Mouse (Mus musculus): ENCODE measurements around the gene Gm49373. TPM values are rescaled to one million over a fixed set of nuclear protein-coding genes. Genes with fewer than 3 reads are reported as not detected.
A peak's percentile ranks its signal among the peaks of the same experiment; 100 is the strongest.
"Not testable (repeated sequence)": the region's sequence is repeated elsewhere in the genome, so short reads cannot be mapped to it uniquely, and the experiment has no call there.

Gene Gm49373
- polyA plus RNA-seq, 1 experiment from 2014 or later = 0.64 TPM

- H3K27ac ChIP-seq (ENCODE audit: low read depth, low read length) = no peak overlapping the region
- no peak overlapping the region for H3K9ac ChIP-seq (ENCODE audit: low read depth, low read length)
- no peaks in the 10 kb centered on the region for H3K4me1 ChIP-seq (ENCODE audit: control insufficient read depth, insufficient read depth, low read length)
- no peaks in the 10 kb centered on the region for H3K9me3 ChIP-seq (ENCODE audit: control insufficient read depth, low read length)
- H3K4me2 ChIP-seq (replicated peaks; ENCODE audit: low read depth, low read length) = no peak overlapping the region
- H3K27me3 ChIP-seq (ENCODE audit: control insufficient read depth, insufficient read depth, low read length) = no peaks in the 10 kb centered on the region
- H3K4me3 ChIP-seq (ENCODE audit: low read length) = no peak overlapping the region
- ATAC-seq (ENCODE audit: low FRiP score, low TSS enrichment) = no peak
- 81% methylated on average over 3 of the region's 3 CpGs for WGBS
- no peaks in the 10 kb centered on the region for H3K36me3 ChIP-seq (ENCODE audit: control insufficient read depth, insufficient read depth, low read length)
Observed at GRCm38 (mm10) chr9:21045235-21045634, 27.7 kb downstream of the Gm49373 start.

DNA sequence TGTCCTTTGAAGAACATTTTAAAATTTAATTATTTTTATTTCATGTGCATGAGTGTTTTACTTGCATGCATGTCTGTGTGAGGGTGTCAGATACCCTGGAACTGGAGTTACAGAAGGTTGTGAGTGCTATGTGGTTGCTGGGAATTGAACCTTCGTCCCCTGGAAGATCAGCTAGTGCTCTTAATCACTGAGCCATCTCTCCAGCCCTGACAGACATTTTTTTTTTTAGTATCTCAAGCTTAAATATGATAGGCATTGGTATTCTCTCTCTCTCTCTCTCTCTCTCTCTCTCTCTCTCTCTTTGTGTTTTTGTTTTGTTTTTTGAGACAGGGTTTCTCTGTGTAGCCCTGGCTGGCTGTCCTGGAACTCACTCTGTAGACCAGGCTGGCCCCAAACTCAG lies 28.1 kb downstream of the Gm49373 start:
- not testable (repeated sequence) for H3K27me3 ChIP-seq (ENCODE audit: control insufficient read depth, insufficient read depth, low read length); H3K4me2 ChIP-seq (replicated peaks; ENCODE audit: low read depth, low read length); H3K9ac ChIP-seq (ENCODE audit: low read depth, low read length); H3K9me3 ChIP-seq (ENCODE audit: control insufficient read depth, low read length); H3K4me3 ChIP-seq (ENCODE audit: low read length); H3K36me3 ChIP-seq (ENCODE audit: control insufficient read depth, insufficient read depth, low read length); H3K27ac ChIP-seq (ENCODE audit: low read depth, low read length); H3K4me1 ChIP-seq (ENCODE audit: control insufficient read depth, insufficient read depth, low read length); ATAC-seq (ENCODE audit: low FRiP score, low TSS enrichment)
- WGBS = 83% methylated on average over 1 of the region's 1 CpGs

DNA sequence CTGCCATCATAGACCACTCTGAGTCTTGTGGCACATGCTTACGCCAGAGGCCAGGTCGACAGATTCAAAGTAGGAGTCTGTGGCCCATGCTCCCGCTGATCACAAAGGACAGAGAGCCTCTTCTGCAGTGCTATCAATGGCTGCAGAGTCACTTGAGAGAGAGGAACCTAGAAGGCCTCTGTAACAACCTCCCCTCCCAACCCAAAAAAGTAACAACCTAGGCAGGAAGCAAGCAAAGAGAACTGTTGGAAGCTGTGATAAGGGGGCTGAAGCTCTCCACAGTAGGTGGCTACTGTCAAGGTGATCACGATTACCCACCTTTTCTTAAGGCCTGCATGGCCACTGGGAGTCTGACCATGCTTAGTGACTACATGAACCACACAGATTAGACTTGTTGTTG lies 29.3 kb downstream of the Gm49373 start:
- Histone ChIP-seq H3K9ac (ENCODE audit: low read depth, low read length) (no peak overlapping the region), H3K4me1 (ENCODE audit: control insufficient read depth, insufficient read depth, low read length) (no peaks in the 10 kb centered on the region), H3K9me3 (ENCODE audit: control insufficient read depth, low read length) (no peaks in the 10 kb centered on the region), H3K27me3 (ENCODE audit: control insufficient read depth, insufficient read depth, low read length) (peaks cover 6% of the 10 kb centered on the region; the same call in 1 of the 2 replicates), H3K4me2 (replicated peaks; ENCODE audit: low read depth, low read length) (no peak overlapping the region), H3K27ac (ENCODE audit: low read depth, low read length) (no peak overlapping the region), H3K4me3 (ENCODE audit: low read length) (no peak overlapping the region), H3K36me3 (ENCODE audit: control insufficient read depth, insufficient read depth, low read length) (no peaks in the 10 kb centered on the region)
- 80% methylated on average over 4 of the region's 4 CpGs for WGBS
- no peak for ATAC-seq (ENCODE audit: low FRiP score, low TSS enrichment)

GRCm38 (mm10) chr9:21041308-21041707 lies 31.6 kb downstream of the Gm49373 start:
- no peak overlapping the region for H3K27ac ChIP-seq (ENCODE audit: low read depth, low read length)
- H3K4me3 ChIP-seq (ENCODE audit: low read length) = no peak overlapping the region
- 35% methylated on average over 4 of the region's 4 CpGs for WGBS
- peaks cover 10% of the 10 kb centered on the region for H3K4me1 ChIP-seq (ENCODE audit: control insufficient read depth, insufficient read depth, low read length)
- peaks cover 28% of the 10 kb centered on the region for H3K27me3 ChIP-seq (ENCODE audit: control insufficient read depth, insufficient read depth, low read length)
- H3K4me2 ChIP-seq (replicated peaks; ENCODE audit: low read depth, low read length) = no peak overlapping the region
- no peak overlapping the region for H3K9ac ChIP-seq (ENCODE audit: low read depth, low read length)
- H3K9me3 ChIP-seq (ENCODE audit: control insufficient read depth, low read length) = no peaks in the 10 kb centered on the region
- no peaks in the 10 kb centered on the region for H3K36me3 ChIP-seq (ENCODE audit: control insufficient read depth, insufficient read depth, low read length)
- ATAC-seq (ENCODE audit: low FRiP score, low TSS enrichment) = no peak

DNA sequence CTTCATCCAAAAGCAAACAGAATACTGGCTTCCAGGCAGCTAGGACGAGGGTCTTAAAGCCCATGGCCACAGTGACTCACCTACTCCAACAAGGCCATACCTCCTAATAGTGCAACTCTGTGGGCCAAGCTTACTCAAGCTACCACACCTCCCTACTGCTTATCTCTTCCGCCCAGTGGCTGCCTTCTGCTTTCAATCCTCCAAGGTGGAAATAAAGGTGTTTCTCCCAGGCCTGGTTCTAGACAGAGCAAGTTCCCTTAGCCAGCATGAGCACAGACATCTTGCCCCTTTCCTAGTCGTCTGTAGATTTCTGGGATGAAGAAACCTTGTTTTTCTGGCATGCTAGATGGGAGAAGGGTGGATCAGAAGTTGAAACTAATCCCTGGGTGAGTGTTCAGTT lies 33.1 kb downstream of the Gm49373 start:
- H3K27me3 ChIP-seq (ENCODE audit: control insufficient read depth, insufficient read depth, low read length) = peaks cover 44% of the 10 kb centered on the region
- H3K9me3 ChIP-seq (ENCODE audit: control insufficient read depth, low read length) = no peaks in the 10 kb centered on the region
- H3K4me1 ChIP-seq (ENCODE audit: control insufficient read depth, insufficient read depth, low read length) = peaks cover 16% of the 10 kb centered on the region
- no peak overlapping the region for H3K27ac ChIP-seq (ENCODE audit: low read depth, low read length)
- 75% methylated on average over 3 of the region's 3 CpGs for WGBS
- H3K9ac ChIP-seq (ENCODE audit: low read depth, low read length) = no peak overlapping the region
- H3K4me2 ChIP-seq (replicated peaks; ENCODE audit: low read depth, low read length) = no peak overlapping the region
- no peaks in the 10 kb centered on the region for H3K36me3 ChIP-seq (ENCODE audit: control insufficient read depth, insufficient read depth, low read length)
- no peak for ATAC-seq (ENCODE audit: low FRiP score, low TSS enrichment)
- no peak overlapping the region for H3K4me3 ChIP-seq (ENCODE audit: low read length)

DNA sequence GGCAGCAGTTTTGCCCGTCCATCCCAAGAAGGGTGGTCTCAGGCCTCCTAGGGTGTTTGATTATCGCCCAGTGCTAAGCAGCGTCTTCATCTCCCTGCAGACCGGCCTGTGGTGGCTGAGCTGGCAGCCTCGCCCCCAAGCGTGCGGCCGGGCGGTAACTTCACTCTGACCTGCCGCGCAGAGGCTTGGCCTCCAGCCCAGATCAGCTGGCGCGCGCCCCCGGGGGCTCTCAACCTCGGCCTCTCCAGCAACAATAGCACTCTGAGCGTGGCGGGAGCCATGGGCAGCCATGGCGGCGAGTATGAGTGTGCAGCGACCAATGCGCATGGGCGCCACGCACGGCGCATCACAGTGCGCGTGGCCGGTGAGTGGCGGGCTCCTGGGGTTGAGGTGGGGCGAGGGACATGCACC lies 35.4 kb downstream of the Gm49373 start:
- Histone ChIP-seq H3K4me1 (ENCODE audit: control insufficient read depth, insufficient read depth, low read length) (peaks cover 29% of the 10 kb centered on the region), H3K36me3 (ENCODE audit: control insufficient read depth, insufficient read depth, low read length) (no peaks in the 10 kb centered on the region), H3K4me3 (ENCODE audit: low read length) (peak overlapping the region; percentile 33), H3K4me2 (replicated peaks; ENCODE audit: low read depth, low read length) (peak overlapping the region; percentile 50), H3K9ac (ENCODE audit: low read depth, low read length) (no peak overlapping the region), H3K27ac (ENCODE audit: low read depth, low read length) (no peak overlapping the region), H3K9me3 (ENCODE audit: control insufficient read depth, low read length) (no peaks in the 10 kb centered on the region), H3K27me3 (ENCODE audit: control insufficient read depth, insufficient read depth, low read length) (peaks cover 66% of the 10 kb centered on the region)
- under 1% methylated on average over 31 of the region's 31 CpGs for WGBS
- no peak for ATAC-seq (ENCODE audit: low FRiP score, low TSS enrichment)

- no peak for ATAC-seq (ENCODE audit: low FRiP score, low TSS enrichment)
- peaks cover 74% of the 10 kb centered on the region for H3K27me3 ChIP-seq (ENCODE audit: control insufficient read depth, insufficient read depth, low read length)
- 1% methylated on average over 22 of the region's 22 CpGs for WGBS
- peaks cover 37% of the 10 kb centered on the region for H3K4me1 ChIP-seq (ENCODE audit: control insufficient read depth, insufficient read depth, low read length)
- no peaks in the 10 kb centered on the region for H3K9me3 ChIP-seq (ENCODE audit: control insufficient read depth, low read length)
- peak overlapping the region; percentile 6 for H3K4me3 ChIP-seq (ENCODE audit: low read length)
- peak overlapping the region; percentile 50; the same call in 1 of the 2 replicates for H3K4me2 ChIP-seq (replicated peaks; ENCODE audit: low read depth, low read length)
- no peaks in the 10 kb centered on the region for H3K36me3 ChIP-seq (ENCODE audit: control insufficient read depth, insufficient read depth, low read length)
- no peak overlapping the region for H3K9ac ChIP-seq (ENCODE audit: low read depth, low read length)
- H3K27ac ChIP-seq (ENCODE audit: low read depth, low read length) = no peak overlapping the region
Observed at GRCm38 (mm10) chr9:21036666-21037065, 36.2 kb downstream of the Gm49373 start.

- Histone ChIP-seq H3K4me3 (ENCODE audit: low read length) (peak overlapping the region; percentile 6; the same call in 1 of the 2 replicates), H3K4me2 (replicated peaks; ENCODE audit: low read depth, low read length) (no peak overlapping the region), H3K9ac (ENCODE audit: low read depth, low read length) (no peak overlapping the region), H3K4me1 (ENCODE audit: control insufficient read depth, insufficient read depth, low read length) (peaks cover 38% of the 10 kb centered on the region), H3K27ac (ENCODE audit: low read depth, low read length) (no peak overlapping the region), H3K9me3 (ENCODE audit: control insufficient read depth, low read length) (no peaks in the 10 kb centered on the region), H3K27me3 (ENCODE audit: control insufficient read depth, insufficient read depth, low read length) (peaks cover 76% of the 10 kb centered on the region), H3K36me3 (ENCODE audit: control insufficient read depth, insufficient read depth, low read length) (no peaks in the 10 kb centered on the region)
- 7% methylated on average over 20 of the region's 20 CpGs for WGBS
- no peak for ATAC-seq (ENCODE audit: low FRiP score, low TSS enrichment)
Observed at GRCm38 (mm10) chr9:21036161-21036560, 36.7 kb downstream of the Gm49373 start.

- Histone ChIP-seq H3K9me3 (ENCODE audit: control insufficient read depth, low read length) (no peaks in the 10 kb centered on the region), H3K27me3 (ENCODE audit: control insufficient read depth, insufficient read depth, low read length) (peaks cover 76% of the 10 kb centered on the region), H3K4me2 (replicated peaks; ENCODE audit: low read depth, low read length) (no peak overlapping the region), H3K27ac (ENCODE audit: low read depth, low read length) (no peak overlapping the region), H3K4me3 (ENCODE audit: low read length) (no peak overlapping the region), H3K36me3 (ENCODE audit: control insufficient read depth, insufficient read depth, low read length) (no peaks in the 10 kb centered on the region), H3K9ac (ENCODE audit: low read depth, low read length) (no peak overlapping the region), H3K4me1 (ENCODE audit: control insufficient read depth, insufficient read depth, low read length) (peaks cover 38% of the 10 kb centered on the region)
- 21% methylated on average over 9 of the region's 9 CpGs for whole genome bisulfite sequencing
- ATAC-seq (ENCODE audit: low FRiP score, low TSS enrichment) = no peak
Observed at GRCm38 (mm10) chr9:21035586-21035985, 37.3 kb downstream of the Gm49373 start.
